Mouse (Mus musculus) liver, embryonic 14.5 days (tissue): ENCODE results near the gene Ildr2.

Source experiments
- CTCF ChIP-seq: IDR thresholded peaks from 2 replicates; pipeline ENCODE4 v1.5.1; 2016; ENCODE audit warnings: antibody characterized with exemption, low read depth, control low read depth
- EP300 ChIP-seq: IDR thresholded peaks from 2 replicates; pipeline ENCODE4 v1.6.1; 2016; ENCODE audit warnings: antibody characterized with exemption, low read depth

DNA sequence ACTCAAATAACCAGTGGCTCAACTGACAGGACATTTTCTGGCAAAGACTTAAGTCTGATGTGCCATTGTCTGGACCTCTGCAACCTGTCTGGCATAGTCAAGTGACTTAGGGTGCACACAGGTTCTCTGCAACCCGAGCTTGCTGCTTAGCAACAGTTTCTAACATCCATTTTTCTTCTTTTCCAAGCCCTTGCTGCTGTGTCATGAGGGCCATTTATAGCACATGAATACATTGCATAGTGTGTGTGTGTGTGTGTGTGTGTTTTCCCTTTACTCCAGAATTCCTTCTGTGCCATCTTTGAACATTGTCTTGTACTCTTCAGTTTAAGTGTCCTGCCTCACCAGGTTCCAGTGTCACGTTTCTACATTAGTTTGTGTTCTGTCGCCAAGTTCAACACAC is 72.5 kb downstream of the Ildr2 start:
- no peak for TF ChIP-seq CTCF
- TF ChIP-seq EP300 = no peak
